Mouse (Mus musculus) lung, postnatal 10 days (tissue): ENCODE data around the gene Ackr3.

ENCODE experiments used
- DNase-seq: peaks from one replicate; pipeline ENCODE4 v3.0.0; 2021

The Ackr3 gene

GRCm38 (mm10) chr1:90260704-90261581 is 57.2 kb downstream of the Ackr3 start:
- no peak for DNase-seq

GRCm38 (mm10) chr1:90262380-90262779 is 58.6 kb downstream of the Ackr3 start:
- DNase-seq, result peak; percentile 51
